Mouse (Mus musculus): ENCODE measurements around the gene Tmem59l.

- TF ChIP-seq POLR2A (IDR thresholded peaks at IDR 0.05; ENCODE audit: extremely low read depth, insufficient read depth, low read length) (no peak), CTCF (IDR thresholded peaks at IDR 0.05; ENCODE audit: extremely low read depth, insufficient read depth, low read length) (no peak)
These were observed 31.9 kb upstream of the Tmem59l start for GRCm38 (mm10) chr8:70519043-70519442.

Data from cortical plate, adult 2 months (tissue).